Mouse (Mus musculus) kidney, adult 9 months (tissue): ENCODE data around the gene Cd34.

Experiments
- DNase-seq: peaks from one replicate; pipeline ENCODE4 v3.0.0; 2022

Gene Cd34

GRCm38 (mm10) chr1:194976517-194977370, 38.1 kb downstream of the Cd34 start:
- DNase-seq, result peak; percentile 88

GRCm38 (mm10) chr1:194977371-194977761, 38.7 kb downstream of the Cd34 start:
- peak; percentile 52 for DNase-seq

GRCm38 (mm10) chr1:194977946-194978720, 39.5 kb downstream of the Cd34 start:
- DNase-seq, result peak; percentile 53

- no peak for DNase-seq
Measured at GRCm38 (mm10) chr1:194980826-194981435, 42.3 kb downstream of the Cd34 start.

- peak; percentile 40 for DNase-seq
Measured at GRCm38 (mm10) chr1:194982931-194983690, 44.5 kb downstream of the Cd34 start.

- DNase-seq, result no peak
Measured at GRCm38 (mm10) chr1:194984914-194985313, 46.3 kb downstream of the Cd34 start.

- no peak for DNase-seq
Measured at GRCm38 (mm10) chr1:194985442-194986210, 47.0 kb downstream of the Cd34 start.

- DNase-seq, result no peak
Measured at GRCm38 (mm10) chr1:194989024-194989423, 50.4 kb downstream of the Cd34 start.

- no peak for DNase-seq
Measured at GRCm38 (mm10) chr1:194990976-194991375, 52.4 kb downstream of the Cd34 start.

- DNase-seq, result no peak
Measured at GRCm38 (mm10) chr1:194991654-194992053, 53.0 kb downstream of the Cd34 start.

GRCm38 (mm10) chr1:194992589-194993317, 54.1 kb downstream of the Cd34 start:
- DNase-seq, result peak; percentile 71

GRCm38 (mm10) chr1:194993409-194993988, 54.9 kb downstream of the Cd34 start:
- DNase-seq, result no peak

GRCm38 (mm10) chr1:194994262-194994661, 55.6 kb downstream of the Cd34 start:
- no peak for DNase-seq

GRCm38 (mm10) chr1:194995196-194995595, 56.6 kb downstream of the Cd34 start:
- DNase-seq, result peak; percentile 88

- peak; percentile 81 for DNase-seq
Measured at GRCm38 (mm10) chr1:194998396-194998795, 59.8 kb downstream of the Cd34 start.

GRCm38 (mm10) chr1:195003328-195003727, 64.7 kb downstream of the Cd34 start:
- no peak for DNase-seq

- no peak for DNase-seq
Measured at GRCm38 (mm10) chr1:195004194-195004593, 65.6 kb downstream of the Cd34 start.

GRCm38 (mm10) chr1:195006267-195006666, 67.6 kb downstream of the Cd34 start:
- no peak for DNase-seq
